Comparison of ENCODE assay signal across 9 mouse cellular contexts in the genomic region with DNA sequence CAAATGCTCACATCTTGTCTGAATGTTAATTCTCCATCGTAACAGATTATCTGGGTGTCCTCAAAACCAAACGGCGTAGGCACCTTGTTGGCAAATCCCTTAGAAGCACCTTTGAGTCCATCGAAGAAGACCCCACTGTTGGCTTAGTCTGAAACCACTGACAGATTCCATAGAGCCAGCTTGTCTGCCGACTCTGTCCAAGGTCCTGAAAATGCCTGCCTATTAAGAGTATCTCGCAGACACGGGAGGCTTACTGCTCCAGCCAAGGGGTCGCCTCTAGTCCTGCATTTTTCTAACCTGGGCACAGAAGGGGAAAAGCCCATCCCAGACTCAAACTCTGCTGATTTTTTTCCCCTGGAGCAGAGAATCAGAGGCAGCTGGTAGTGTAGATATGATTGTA. TPM values are rescaled to one million over a fixed set of nuclear protein-coding genes. Genes with fewer than 3 reads are reported as not detected.
A peak's percentile ranks its signal among the peaks of the same experiment; 100 is the strongest.
DNase-seq lines count a peak whose midpoint lies in the region; ATAC-seq and TF ChIP-seq lines count a peak whose summit lies in the region.
"Had no signal": no experiment of that assay in that cellular context is flagged by ENCODE, and none has a peak within 500 bp of the region (broad histone marks: within the 10 kb centered on the region; RNA-seq: fewer than 3 reads in every experiment).

No protein-coding gene starts in this region.

- H3K4me3 ChIP-seq in kidney, postnatal 0 days (replicated peaks; ENCODE audit: low read depth, low read length): no peak overlapping the region
- no peak overlapping the region for H3K4me3 ChIP-seq in kidney, embryonic 16.5 days (ENCODE audit: low read length)
- H3K4me3 ChIP-seq: heart, embryonic 13.5 days had no signal

- no peaks in the 10 kb centered on the region for H3K36me3 ChIP-seq in kidney, postnatal 0 days (ENCODE audit: insufficient read depth, low read length)
- no peaks in the 10 kb centered on the region for H3K36me3 ChIP-seq in kidney, embryonic 16.5 days (ENCODE audit: insufficient read depth, low read length)
- H3K36me3 ChIP-seq: heart, embryonic 13.5 days had no signal

- TF ChIP-seq CTCF in kidney, postnatal 0 days (IDR thresholded peaks at IDR 0.05; ENCODE audit: low read depth): no peak

- no peak for ATAC-seq in CD4-positive, CD25-positive, alpha-beta regulatory T cell, adult 4 months
- no peak for ATAC-seq in kidney, postnatal 0 days (replicated peaks; ENCODE audit: low FRiP score, low read depth)
- no peak for ATAC-seq in kidney, embryonic 16.5 days (ENCODE audit: low FRiP score, low TSS enrichment)

- H3K27me3 ChIP-seq in kidney, postnatal 0 days (ENCODE audit: insufficient read depth, low read length): peaks cover 50% of the 10 kb centered on the region
- peaks cover 53% of the 10 kb centered on the region for H3K27me3 ChIP-seq in kidney, embryonic 16.5 days (ENCODE audit: insufficient read depth, low read length)

- 17% methylated on average over 8 of the region's 8 CpGs for WGBS in kidney, postnatal 0 days
- 16% methylated on average over 8 of the region's 8 CpGs for WGBS in kidney, embryonic 16.5 days

- peak; percentile 55 for DNase-seq in CD4-positive, CD25-positive, alpha-beta regulatory T cell, adult 2 months (ENCODE audit: low read depth, low spot score)
- peak; percentile 82 for DNase-seq in kidney, postnatal 0 days (ENCODE audit: low spot score)
- peak; percentile 80 for DNase-seq in NIH3T3 (ENCODE audit: low read depth)
- DNase-seq in kidney, postnatal 4 days: peak; percentile 72 to 77
- no peak for DNase-seq in right cerebral cortex, postnatal 14 days
- no peak for DNase-seq in ovary, postnatal 36 days (ENCODE audit: low spot score)

- H3K27ac ChIP-seq in kidney, postnatal 0 days: no peak overlapping the region
- H3K27ac ChIP-seq in kidney, embryonic 16.5 days (ENCODE audit: low read length): no peak overlapping the region
- H3K27ac ChIP-seq: heart, embryonic 13.5 days had no signal

- no peaks in the 10 kb centered on the region for H3K9me3 ChIP-seq in kidney, postnatal 0 days (replicated peaks; ENCODE audit: low read length)
- no peaks in the 10 kb centered on the region for H3K9me3 ChIP-seq in kidney, embryonic 16.5 days (ENCODE audit: low read length)
- H3K9me3 ChIP-seq: heart, embryonic 13.5 days had no signal

- no peak overlapping the region for H3K9ac ChIP-seq in kidney, postnatal 0 days (ENCODE audit: low read depth, low read length)
- H3K9ac ChIP-seq in kidney, embryonic 16.5 days (replicated peaks; ENCODE audit: low read length): no peak overlapping the region
- H3K9ac ChIP-seq: heart, embryonic 13.5 days had no signal

- H3K4me2 ChIP-seq in kidney, postnatal 0 days (ENCODE audit: low read length): no peak overlapping the region
- H3K4me2 ChIP-seq in kidney, embryonic 16.5 days (replicated peaks; ENCODE audit: low read depth, low read length): no peak overlapping the region
- H3K4me2 ChIP-seq: heart, embryonic 13.5 days had no signal

- H3K4me1 ChIP-seq in kidney, postnatal 0 days (replicated peaks; ENCODE audit: insufficient read depth, low read length): peaks cover 7% of the 10 kb centered on the region
- peaks cover 16% of the 10 kb centered on the region for H3K4me1 ChIP-seq in kidney, embryonic 16.5 days (ENCODE audit: insufficient read depth, low read length)

RNA-seq across cellular contexts. Expression of a gene that starts 5.8 kb away (rescaled TPM):
- under 1 TPM in 1 of 2 experiments, not detected in 1; 0.31 TPM for polyA plus RNA-seq in CD4-positive, CD25-positive, alpha-beta regulatory T cell, adult 4 months (2017; shearing (Covaris generic))
- polyA plus RNA-seq in kidney, postnatal 0 days (2015; fragmentation: Nextera tagmentation; extraction: Ambion mirVana): 0.68 and 0.74 TPM in 2 replicates
- polyA plus RNA-seq in kidney, embryonic 16.5 days (2015; fragmentation: Nextera tagmentation; extraction: Ambion mirVana): 0.85 and 0.94 TPM in 2 replicates

RNA-seq across cellular contexts. Expression of a gene that starts 25.8 kb away (rescaled TPM):
- polyA plus RNA-seq in CD4-positive, CD25-positive, alpha-beta regulatory T cell, adult 4 months (2017; shearing (Covaris generic)): 1 to 10 TPM; 2.0 to 4.1 TPM
- 1.7 and 1.9 TPM in 2 replicates for polyA plus RNA-seq in kidney, postnatal 0 days (2015; fragmentation: Nextera tagmentation; extraction: Ambion mirVana)
- polyA plus RNA-seq in kidney, embryonic 16.5 days (2015; fragmentation: Nextera tagmentation; extraction: Ambion mirVana): 2.5 and 3.2 TPM in 2 replicates

RNA-seq across cellular contexts. Expression of a gene that starts 54.8 kb away (rescaled TPM):
- polyA plus RNA-seq in CD4-positive, CD25-positive, alpha-beta regulatory T cell, adult 4 months (2017; shearing (Covaris generic)): 1 to 10 TPM; 5.6 to 8.2 TPM
- 7.5 and 7.6 TPM in 2 replicates for polyA plus RNA-seq in kidney, postnatal 0 days (2015; fragmentation: Nextera tagmentation; extraction: Ambion mirVana)
- 15.1 and 16.2 TPM in 2 replicates for polyA plus RNA-seq in kidney, embryonic 16.5 days (2015; fragmentation: Nextera tagmentation; extraction: Ambion mirVana)

Comparison
In these comparisons a context has a peak if more than half of its experiments do, and no peak if none do; other contexts are left out.
1. DNase-seq: peak in CD4-positive, CD25-positive, alpha-beta regulatory T cell, adult 2 months (single experiment), kidney, postnatal 0 days (single experiment), NIH3T3 (single experiment) and kidney, postnatal 4 days (2 of 2); none in right cerebral cortex, postnatal 14 days (single experiment) and ovary, postnatal 36 days (single experiment).